Mouse (Mus musculus): ENCODE data around the gene Hist2h2ac. TPM values are rescaled to one million over a fixed set of nuclear protein-coding genes. Genes with fewer than 3 reads are reported as not detected.
A peak's percentile ranks its signal among the peaks of the same experiment; 100 is the strongest.
"Not testable (repeated sequence)": the region's sequence is repeated elsewhere in the genome, so short reads cannot be mapped to it uniquely, and the experiment has no call there.

Hist2h2ac gene
- polyA plus RNA-seq, 1 experiment from 2014 or later = 12.2 TPM

DNA sequence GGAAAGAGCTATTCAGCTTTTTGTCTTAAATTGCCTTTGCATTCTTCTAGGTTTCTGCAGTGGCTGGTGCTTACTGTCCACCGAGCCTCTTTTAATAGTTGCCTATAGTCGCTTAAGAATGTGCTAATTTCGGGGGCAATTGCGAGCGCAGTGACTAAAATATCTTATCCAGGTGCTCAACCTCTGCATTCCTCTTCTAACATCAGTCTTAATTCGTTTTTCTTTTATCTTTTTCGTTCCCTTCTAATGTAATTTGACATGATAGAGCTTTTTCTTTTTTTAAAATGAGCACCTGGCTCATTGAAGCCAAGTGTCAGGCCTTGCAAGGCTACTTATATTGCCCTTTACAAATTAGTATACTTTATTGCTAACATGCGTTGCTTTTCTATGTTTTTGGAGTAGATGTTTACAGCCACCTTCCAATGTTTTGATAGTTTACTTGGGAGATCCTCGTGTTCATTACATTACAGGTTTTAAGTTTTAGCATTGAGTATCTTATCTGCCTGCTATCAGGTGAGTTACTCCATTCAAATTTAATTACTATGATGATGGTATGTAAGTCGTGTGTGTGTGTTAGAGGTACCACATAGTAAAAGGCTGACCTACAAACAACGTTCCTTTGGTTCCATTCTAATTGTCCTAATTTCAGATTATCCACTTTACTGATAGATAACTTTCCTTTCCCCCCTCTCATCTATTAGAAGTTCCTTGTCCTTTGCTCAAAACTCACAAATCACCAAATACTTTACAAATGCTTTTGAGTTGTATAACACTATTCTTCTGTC, 26.9 kb upstream of the Hist2h2ac start:
- 2% methylated on average over 11 of the region's 11 CpGs for WGBS
- H3K4me3 ChIP-seq = peak overlapping the region; percentile 39
- H3K27ac ChIP-seq = peak overlapping the region; percentile 70
- peaks cover 27% of the 10 kb centered on the region for H3K4me1 ChIP-seq
- H3K36me3 ChIP-seq = no peaks in the 10 kb centered on the region
- no peak for ATAC-seq (ENCODE audit: insufficient number of reproducible peaks, insufficient read depth, low FRiP score, low TSS enrichment)
- no peaks in the 10 kb centered on the region for H3K27me3 ChIP-seq
- H3K9me3 ChIP-seq = no peaks in the 10 kb centered on the region
- peak overlapping the region; percentile 52 for H3K9ac ChIP-seq
- H3K4me2 ChIP-seq (replicated peaks) = peak overlapping the region; percentile 50

DNA sequence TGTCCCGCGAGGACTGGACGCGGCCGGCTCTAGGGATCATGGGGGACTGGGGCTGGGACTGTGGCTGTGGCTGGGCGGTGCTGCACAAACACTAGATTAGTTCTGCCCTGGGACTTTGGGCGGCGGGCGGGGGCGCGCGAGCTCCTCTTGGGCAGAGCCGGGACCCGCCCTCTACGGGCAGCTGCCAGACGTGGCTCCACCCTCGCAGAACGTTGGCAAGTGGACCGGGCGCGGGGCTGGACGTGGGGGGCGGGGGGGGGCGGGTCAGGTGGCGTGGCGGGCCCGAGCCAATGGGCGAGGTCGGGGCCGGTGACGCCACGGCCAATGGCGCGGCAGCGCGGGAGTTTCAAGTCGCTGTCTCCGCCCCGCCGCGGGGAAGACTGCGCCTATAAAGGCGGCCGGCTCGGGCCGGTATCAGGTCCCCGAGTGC, 25.8 kb upstream of the Hist2h2ac start, which contains the start of gene Hist2h3c1:
Hist2h3c1 (plus strand) TSS at position 259 of the 430 bp plus-strand sequence.
- not testable (repeated sequence) for H3K36me3 ChIP-seq, H3K9me3 ChIP-seq, H3K27me3 ChIP-seq
- WGBS = no CpG with 5 or more reads among the region's 47 CpGs
- peak within 1 kb of the TSS; percentile 50 for H3K4me2 ChIP-seq (replicated peaks)
- H3K9ac ChIP-seq = peak within 1 kb of the TSS; percentile 52
- H3K4me1 ChIP-seq = peaks cover 29% of the 10 kb centered on the region
- H3K4me3 ChIP-seq = peak within 1 kb of the TSS; percentile 39
- peak; percentile 92 for ATAC-seq (ENCODE audit: insufficient number of reproducible peaks, insufficient read depth, low FRiP score, low TSS enrichment)
- peak within 1 kb of the TSS; percentile 74 for H3K27ac ChIP-seq

DNA sequence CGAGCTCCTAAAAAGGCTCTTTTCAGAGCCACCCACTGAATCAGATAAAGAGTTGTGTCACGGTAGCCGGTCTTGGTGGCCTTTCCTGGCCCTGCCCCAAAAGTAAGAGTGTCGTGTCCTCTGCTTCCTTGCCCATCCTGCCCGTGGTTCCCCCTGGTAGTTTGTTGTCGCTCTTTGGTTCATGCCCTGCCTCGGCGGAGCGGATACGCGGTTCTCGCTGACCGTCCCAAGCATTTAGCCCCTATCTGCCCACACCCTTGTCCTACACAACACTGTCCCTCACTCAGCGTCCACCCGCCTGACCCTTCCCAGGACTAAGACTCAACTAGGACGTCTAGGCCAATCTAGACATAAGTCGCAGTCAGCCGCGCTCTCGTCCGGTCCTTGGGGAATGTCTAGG, 25.3 kb upstream of the Hist2h2ac start:
- H3K9me3 ChIP-seq; H3K9ac ChIP-seq; H3K27me3 ChIP-seq; H3K36me3 ChIP-seq; H3K4me2 ChIP-seq (replicated peaks): not testable (repeated sequence)
- Histone ChIP-seq H3K27ac (peak overlapping the region; percentile 74; the same call in 1 of the 2 replicates), H3K4me1 (peaks cover 29% of the 10 kb centered on the region), H3K4me3 (peak overlapping the region; percentile 34)
- WGBS = under 1% methylated on average over 10 of the region's 21 CpGs
- ATAC-seq (ENCODE audit: insufficient number of reproducible peaks, insufficient read depth, low FRiP score, low TSS enrichment) = peak; percentile 12

DNA sequence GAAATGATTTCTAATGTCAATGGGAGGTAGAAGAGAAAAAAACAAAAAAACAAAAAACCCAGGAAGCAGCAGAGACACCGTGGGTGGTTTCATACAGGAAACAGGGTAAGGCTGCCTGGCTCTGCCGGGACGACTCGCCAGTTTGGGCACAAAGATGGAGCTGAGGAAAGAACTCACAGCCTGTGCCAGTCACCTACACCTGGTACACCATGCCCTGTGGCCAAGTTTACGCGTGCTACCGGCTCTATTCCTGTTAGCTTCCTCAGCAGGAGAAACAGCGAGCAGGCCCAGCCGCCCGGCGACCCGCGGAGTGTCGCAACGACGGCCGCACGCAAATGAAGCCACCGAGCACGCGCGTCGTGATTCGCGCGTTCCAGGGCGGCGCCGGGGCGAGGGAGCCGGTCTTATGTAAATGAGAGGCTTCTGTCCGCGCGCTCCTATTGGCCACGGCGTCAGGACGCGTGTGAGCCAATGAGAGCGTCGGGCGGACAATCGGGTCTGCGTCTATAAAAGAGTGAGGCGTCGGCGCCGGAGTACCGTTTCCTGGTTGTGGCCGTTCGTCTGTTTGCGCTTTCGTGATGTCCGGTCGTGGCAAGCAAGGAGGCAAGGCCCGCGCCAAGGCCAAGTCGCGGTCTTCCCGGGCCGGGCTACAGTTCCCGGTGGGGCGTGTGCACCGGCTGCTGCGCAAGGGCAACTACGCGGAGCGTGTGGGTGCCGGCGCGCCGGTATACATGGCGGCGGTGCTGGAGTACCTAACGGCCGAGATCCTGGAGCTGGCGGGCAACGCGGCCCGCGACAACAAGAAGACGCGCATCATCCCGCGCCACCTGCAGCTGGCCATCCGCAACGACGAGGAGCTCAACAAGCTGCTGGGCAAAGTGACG, 24.6 kb upstream of the Hist2h2ac start, which contains the start of gene Hist2h2aa1:
Hist2h2aa1 (plus strand) TSS at position 495 of the 884 bp plus-strand sequence.
- H3K36me3 ChIP-seq, H3K27me3 ChIP-seq, H3K9me3 ChIP-seq: not testable (repeated sequence)
- Histone ChIP-seq H3K9ac (peak within 1 kb of the TSS; percentile 61), H3K27ac (peak within 1 kb of the TSS; percentile 97), H3K4me2 (replicated peaks) (peak within 1 kb of the TSS; percentile 49), H3K4me1 (peaks cover 29% of the 10 kb centered on the region), H3K4me3 (peak within 1 kb of the TSS; percentile 40)
- WGBS = under 1% methylated on average over 38 of the region's 88 CpGs
- peak; percentile 85 for ATAC-seq (ENCODE audit: insufficient number of reproducible peaks, insufficient read depth, low FRiP score, low TSS enrichment)

DNA sequence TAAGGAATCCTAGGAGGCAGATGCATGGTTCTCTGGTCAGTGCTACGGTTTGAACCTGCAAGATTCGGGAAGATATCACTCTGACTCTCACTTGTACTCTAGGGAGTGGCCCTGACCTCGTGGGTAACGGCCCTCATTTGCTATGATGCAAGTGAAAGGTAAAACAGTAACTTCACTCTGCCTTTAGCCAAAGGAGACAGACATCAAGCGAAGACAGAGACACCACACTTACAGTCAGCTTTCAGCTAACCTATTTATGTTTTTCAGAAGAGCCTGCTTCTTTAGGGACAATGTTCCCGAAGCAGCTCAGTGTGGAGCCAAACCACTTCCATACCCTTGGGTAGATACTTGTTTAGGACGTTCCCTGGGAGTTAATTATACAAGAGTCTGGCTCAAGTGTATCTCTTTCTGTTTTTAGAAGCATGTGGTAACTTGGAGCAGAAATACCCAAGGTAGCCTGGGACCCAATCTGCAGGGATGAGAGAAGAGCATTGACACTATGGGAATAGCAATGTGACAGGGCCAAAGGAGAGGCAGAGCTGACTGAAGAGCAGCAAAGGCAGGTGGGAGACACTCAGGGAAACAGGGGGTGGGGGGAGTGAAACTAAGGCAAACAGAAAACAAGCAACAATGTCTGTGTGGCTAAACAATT, 23.4 kb upstream of the Hist2h2ac start:
- 80% methylated on average over 7 of the region's 7 CpGs for WGBS
- Histone ChIP-seq H3K36me3 (no peaks in the 10 kb centered on the region), H3K9ac (peak overlapping the region; percentile 61), H3K27ac (peak overlapping the region; percentile 97), H3K9me3 (no peaks in the 10 kb centered on the region), H3K4me2 (replicated peaks) (peak overlapping the region; percentile 49), H3K4me3 (0 out of 2 replicates have a peak overlapping the region, but pooled peaks have one; percentile 40), H3K27me3 (no peaks in the 10 kb centered on the region), H3K4me1 (peaks cover 28% of the 10 kb centered on the region)
- no peak for ATAC-seq (ENCODE audit: insufficient number of reproducible peaks, insufficient read depth, low FRiP score, low TSS enrichment)

DNA sequence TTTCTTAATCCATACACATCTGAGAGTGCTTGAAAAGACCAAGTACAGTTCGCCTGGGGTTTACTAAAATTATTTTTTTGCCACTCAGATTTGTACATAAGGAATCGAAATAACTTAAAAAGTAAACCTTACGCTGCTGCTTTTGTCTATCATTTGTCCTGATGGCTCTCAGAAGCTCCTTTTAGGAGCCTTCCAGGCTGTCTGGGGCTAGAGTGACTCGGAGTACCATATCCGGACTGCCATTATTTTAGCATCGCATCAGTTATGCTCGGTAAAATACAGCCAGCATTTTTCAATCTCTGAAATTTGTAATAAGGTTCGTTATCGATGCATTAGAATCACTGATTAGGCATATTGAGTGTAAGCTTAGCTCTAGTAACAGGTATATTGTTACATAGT, 20.1 kb upstream of the Hist2h2ac start:
- Histone ChIP-seq H3K27ac (peak overlapping the region; percentile 90), H3K9ac (peak overlapping the region; percentile 36; the same call in 1 of the 2 replicates), H3K4me2 (replicated peaks) (peak overlapping the region; percentile 30), H3K4me3 (no peak overlapping the region), H3K4me1 (peaks cover 32% of the 10 kb centered on the region), H3K36me3 (no peaks in the 10 kb centered on the region), H3K27me3 (no peaks in the 10 kb centered on the region), H3K9me3 (no peaks in the 10 kb centered on the region)
- ATAC-seq (ENCODE audit: insufficient number of reproducible peaks, insufficient read depth, low FRiP score, low TSS enrichment) = no peak
- 78% methylated on average over 9 of the region's 9 CpGs for WGBS

DNA sequence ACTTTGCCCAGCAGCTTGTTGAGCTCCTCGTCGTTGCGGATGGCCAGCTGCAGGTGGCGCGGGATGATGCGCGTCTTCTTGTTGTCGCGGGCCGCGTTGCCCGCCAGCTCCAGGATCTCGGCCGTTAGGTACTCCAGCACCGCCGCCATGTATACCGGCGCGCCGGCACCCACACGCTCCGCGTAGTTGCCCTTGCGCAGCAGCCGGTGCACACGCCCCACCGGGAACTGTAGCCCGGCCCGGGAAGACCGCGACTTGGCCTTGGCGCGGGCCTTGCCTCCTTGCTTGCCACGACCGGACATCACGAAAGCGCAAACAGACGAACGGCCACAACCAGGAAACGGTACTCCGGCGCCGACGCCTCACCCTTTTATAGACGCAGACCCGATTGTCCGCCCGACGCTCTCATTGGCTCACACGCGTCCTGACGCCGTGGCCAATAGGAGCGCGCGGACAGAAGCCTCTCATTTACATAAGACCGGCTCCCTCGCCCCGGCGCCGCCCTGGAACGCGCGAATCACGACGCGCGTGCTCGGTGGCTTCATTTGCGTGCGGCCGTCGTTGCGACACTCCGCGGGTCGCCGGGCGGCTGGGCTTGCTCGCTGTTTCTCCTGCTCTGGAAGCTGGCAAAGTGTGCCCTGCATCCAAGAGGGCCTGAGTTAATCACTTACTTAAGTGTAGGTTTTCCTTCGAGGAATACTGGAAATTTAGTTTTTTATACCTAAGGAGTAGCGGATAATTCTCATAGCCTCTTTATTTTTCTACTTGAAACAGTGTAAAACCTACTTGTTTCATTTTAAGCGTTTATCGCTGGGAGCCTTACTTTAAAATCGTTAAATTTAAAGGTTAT, 19.5 kb upstream of the Hist2h2ac start, which contains the start of gene Hist2h2aa2:
Hist2h2aa2 (minus strand) TSS at position 328 of the 850 bp plus-strand sequence.
- Histone ChIP-seq H3K4me3 (peak within 1 kb of the TSS; percentile 32), H3K4me2 (replicated peaks) (peak within 1 kb of the TSS; percentile 31), H3K9ac (peak within 1 kb of the TSS; percentile 36; the same call in 1 of the 2 replicates), H3K4me1 (peaks cover 32% of the 10 kb centered on the region), H3K27ac (peak within 1 kb of the TSS; percentile 90)
- H3K36me3 ChIP-seq, H3K9me3 ChIP-seq, H3K27me3 ChIP-seq: not testable (repeated sequence)
- WGBS = 3% methylated on average over 42 of the region's 85 CpGs
- ATAC-seq (ENCODE audit: insufficient number of reproducible peaks, insufficient read depth, low FRiP score, low TSS enrichment) = peak; percentile 85

DNA sequence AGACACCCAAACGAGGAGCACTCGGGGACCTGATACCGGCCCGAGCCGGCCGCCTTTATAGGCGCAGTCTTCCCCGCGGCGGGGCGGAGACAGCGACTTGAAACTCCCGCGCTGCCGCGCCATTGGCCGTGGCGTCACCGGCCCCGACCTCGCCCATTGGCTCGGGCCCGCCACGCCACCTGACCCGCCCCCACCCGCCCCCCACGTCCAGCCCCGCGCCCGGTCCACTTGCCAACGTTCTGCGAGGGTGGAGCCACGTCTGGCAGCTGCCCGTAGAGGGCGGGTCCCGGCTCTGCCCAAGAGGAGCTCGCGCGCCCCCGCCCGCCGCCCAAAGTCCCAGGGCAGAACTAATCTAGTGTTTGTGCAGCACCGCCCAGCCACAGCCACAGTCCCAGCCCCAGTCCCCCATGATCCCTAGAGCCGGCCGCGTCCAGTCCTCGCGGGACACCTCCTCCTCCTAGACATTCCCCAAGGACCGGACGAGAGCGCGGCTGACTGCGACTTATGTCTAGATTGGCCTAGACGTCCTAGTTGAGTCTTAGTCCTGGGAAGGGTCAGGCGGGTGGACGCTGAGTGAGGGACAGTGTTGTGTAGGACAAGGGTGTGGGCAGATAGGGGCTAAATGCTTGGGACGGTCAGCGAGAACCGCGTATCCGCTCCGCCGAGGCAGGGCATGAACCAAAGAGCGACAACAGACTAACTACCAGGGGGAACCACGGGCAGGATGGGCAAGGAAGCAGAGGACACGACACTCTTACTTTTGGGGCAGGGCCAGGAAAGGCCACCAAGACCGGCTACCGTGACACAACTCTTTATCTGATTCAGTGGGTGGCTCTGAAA, 18.5 kb upstream of the Hist2h2ac start, which contains the start of gene Hist2h3c2:
Hist2h3c2 (minus strand) TSS at position 174 of the 840 bp plus-strand sequence.
- Histone ChIP-seq H3K4me2 (replicated peaks) (peak within 1 kb of the TSS; percentile 69), H3K4me3 (peak within 1 kb of the TSS; percentile 50), H3K27ac (peak within 1 kb of the TSS; percentile 85), H3K9ac (peak within 1 kb of the TSS; percentile 70), H3K4me1 (peaks cover 27% of the 10 kb centered on the region)
- not testable (repeated sequence) for H3K36me3 ChIP-seq, H3K9me3 ChIP-seq, H3K27me3 ChIP-seq
- peak; percentile 90 for ATAC-seq (ENCODE audit: insufficient number of reproducible peaks, insufficient read depth, low FRiP score, low TSS enrichment)
- WGBS = 1% methylated on average over 14 of the region's 68 CpGs

DNA sequence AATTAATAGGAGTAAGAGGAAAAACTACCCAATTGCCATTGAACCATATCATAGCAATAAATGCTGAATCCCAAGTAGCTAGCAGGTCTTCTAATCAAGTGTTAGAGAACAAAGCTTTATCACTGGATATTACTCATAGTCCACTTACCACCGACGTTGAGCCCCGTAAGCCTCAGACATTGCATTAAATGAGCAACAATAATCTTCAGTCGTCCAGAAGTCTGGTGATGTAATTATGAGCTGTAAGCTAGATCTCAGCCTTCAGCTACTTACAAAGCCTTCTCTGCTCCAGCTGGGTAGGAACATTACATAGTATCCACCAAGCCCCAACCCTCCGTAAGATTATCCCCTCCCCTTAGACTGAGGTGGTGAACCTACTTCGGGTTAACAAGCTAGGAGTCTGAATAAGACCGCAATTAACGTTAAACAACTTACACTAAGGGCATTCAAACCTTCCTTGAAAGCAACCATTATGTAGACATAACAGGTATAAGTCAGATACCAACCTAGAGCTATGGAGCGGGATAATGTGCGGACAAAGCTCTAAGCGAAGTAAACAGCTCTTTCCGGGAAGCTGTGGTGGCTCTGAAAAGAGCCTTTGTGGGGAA, 17.3 kb upstream of the Hist2h2ac start:
- Histone ChIP-seq H3K4me1 (peaks cover 21% of the 10 kb centered on the region), H3K4me3 (peak overlapping the region; percentile 50), H3K27ac (peak overlapping the region; percentile 85), H3K36me3 (no peaks in the 10 kb centered on the region), H3K9me3 (no peaks in the 10 kb centered on the region), H3K9ac (peak overlapping the region; percentile 70), H3K4me2 (replicated peaks) (peak overlapping the region; percentile 69), H3K27me3 (no peaks in the 10 kb centered on the region)
- no peak for ATAC-seq (ENCODE audit: insufficient number of reproducible peaks, insufficient read depth, low FRiP score, low TSS enrichment)
- WGBS = 1% methylated on average over 12 of the region's 12 CpGs

Data from embryonic facial prominence, embryonic 12.5 days (tissue).